Mouse (Mus musculus): Measurements from ENCODE around the gene Otop1. TPM values are rescaled to one million over a fixed set of nuclear protein-coding genes. Genes with fewer than 3 reads are reported as not detected.

Otop1 gene
- total and polyA plus RNA-seq, 3 experiments: not detected

Other genes starting within 250 kb of the Otop1 start
- 28.7 and 29.4 TPM in 2 replicates for gene Stx18, start 237.2 kb upstream of the Otop1 start, total RNA-seq (2012; rRNA removed)
- gene Stx18, start 237.2 kb upstream of the Otop1 start, total RNA-seq (2014; rRNA removed): 26.3 and 31.1 TPM in 2 replicates
- 35.8 and 40.0 TPM in 2 replicates for gene Stx18, start 237.2 kb upstream of the Otop1 start, polyA plus RNA-seq (2012; ENCODE audit: insufficient read length, low read depth)
- gene Nsg1, start 116.1 kb upstream of the Otop1 start, total RNA-seq (2012; rRNA removed): 0.04 TPM in 1 of 2 replicates, not detected in the other
- gene Nsg1, start 116.1 kb upstream of the Otop1 start, total RNA-seq (2014; rRNA removed): not detected in 2 replicates
- not detected in 2 replicates for gene Nsg1, start 116.1 kb upstream of the Otop1 start, polyA plus RNA-seq (2012; ENCODE audit: insufficient read length, low read depth)
- gene Zbtb49, start 55.5 kb upstream of the Otop1 start, total RNA-seq (2012; rRNA removed): 8.2 and 9.1 TPM in 2 replicates
- 4.9 and 6.1 TPM in 2 replicates for gene Zbtb49, start 55.5 kb upstream of the Otop1 start, total RNA-seq (2014; rRNA removed)
- 4.7 and 6.0 TPM in 2 replicates for gene Zbtb49, start 55.5 kb upstream of the Otop1 start, polyA plus RNA-seq (2012; ENCODE audit: insufficient read length, low read depth)
- gene Lyar, start 55.5 kb upstream of the Otop1 start, total RNA-seq (2012; rRNA removed): 134 and 169 TPM in 2 replicates
- gene Lyar, start 55.5 kb upstream of the Otop1 start, total RNA-seq (2014; rRNA removed): 182 and 195 TPM in 2 replicates
- gene Lyar, start 55.5 kb upstream of the Otop1 start, polyA plus RNA-seq (2012; ENCODE audit: insufficient read length, low read depth): 314 and 382 TPM in 2 replicates
- 64.1 and 65.1 TPM in 2 replicates for gene Tmem128, start 15.8 kb upstream of the Otop1 start, total RNA-seq (2012; rRNA removed)
- 109 and 113 TPM in 2 replicates for gene Tmem128, start 15.8 kb upstream of the Otop1 start, total RNA-seq (2014; rRNA removed)
- 40.4 and 43.5 TPM in 2 replicates for gene Tmem128, start 15.8 kb upstream of the Otop1 start, polyA plus RNA-seq (2012; ENCODE audit: insufficient read length, low read depth)
- not detected in 2 replicates for gene Drd5, start 43.4 kb downstream of the Otop1 start, total RNA-seq (2012; rRNA removed)
- not detected in 2 replicates for gene Drd5, start 43.4 kb downstream of the Otop1 start, total RNA-seq (2014; rRNA removed)
- gene Drd5, start 43.4 kb downstream of the Otop1 start, polyA plus RNA-seq (2012; ENCODE audit: insufficient read length, low read depth): not detected in 2 replicates
- 1.3 and 1.6 TPM in 2 replicates for gene Slc2a9, start 227.2 kb downstream of the Otop1 start, total RNA-seq (2012; rRNA removed)
- 1.7 and 2.3 TPM in 2 replicates for gene Slc2a9, start 227.2 kb downstream of the Otop1 start, total RNA-seq (2014; rRNA removed)
- 2.8 and 3.3 TPM in 2 replicates for gene Slc2a9, start 227.2 kb downstream of the Otop1 start, polyA plus RNA-seq (2012; ENCODE audit: insufficient read length, low read depth)

All from CH12.LX (cell line).